Mouse (Mus musculus): ENCODE measurements at regions not wholly inside any gene's neighbourhood (a gene's known extent, or its start where the extent isn't known, plus 50 kb on each side); places are given as distances from the start of the nearest gene placed in this dataset.

GRCm38 (mm10) chr13:52702201-52702611 is 119.2 kb downstream of the Syk start:
- no peak for DNase-seq

- DNase-seq, result no peak
Observed at GRCm38 (mm10) chr13:52703401-52704164, 120.6 kb downstream of the Syk start.

GRCm38 (mm10) chr13:52704673-52705072 is 121.7 kb downstream of the Syk start:
- DNase-seq, result no peak

GRCm38 (mm10) chr13:52709580-52709979 is 126.6 kb downstream of the Syk start:
- DNase-seq, result no peak

DNA sequence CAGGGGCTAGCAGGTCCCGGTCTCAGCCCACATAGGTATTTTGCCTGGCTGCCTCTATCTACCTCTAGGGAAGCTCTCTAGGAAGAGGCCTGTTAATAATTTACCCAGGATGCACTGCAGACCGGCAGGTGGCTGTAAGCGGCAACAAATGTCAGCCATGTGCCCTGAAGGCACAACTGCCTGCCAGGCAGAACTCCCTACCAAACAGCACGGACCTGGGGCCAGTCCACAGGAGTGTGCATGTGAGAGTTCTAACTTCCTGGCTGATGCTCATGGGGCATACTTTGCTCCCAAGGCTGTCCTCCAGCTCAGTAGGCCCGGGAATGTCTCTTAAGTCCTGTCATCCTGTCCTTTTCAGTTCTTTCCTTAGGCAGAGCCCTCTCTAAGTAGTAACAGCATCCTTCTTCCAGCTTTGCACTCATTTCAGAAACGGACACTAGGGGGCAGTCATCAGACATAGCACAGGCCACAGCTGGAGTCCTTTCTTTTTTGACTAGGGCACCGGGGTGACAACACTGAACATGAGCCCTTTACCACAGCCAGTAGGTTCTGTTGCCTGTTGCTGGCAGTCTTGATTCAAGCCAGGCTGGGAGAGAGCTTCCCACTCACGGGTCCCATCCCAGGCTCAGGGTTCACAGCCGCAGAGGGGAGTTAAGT is 128.9 kb downstream of the Syk start:
- DNase-seq, result peak; percentile 74 to 80

DNA sequence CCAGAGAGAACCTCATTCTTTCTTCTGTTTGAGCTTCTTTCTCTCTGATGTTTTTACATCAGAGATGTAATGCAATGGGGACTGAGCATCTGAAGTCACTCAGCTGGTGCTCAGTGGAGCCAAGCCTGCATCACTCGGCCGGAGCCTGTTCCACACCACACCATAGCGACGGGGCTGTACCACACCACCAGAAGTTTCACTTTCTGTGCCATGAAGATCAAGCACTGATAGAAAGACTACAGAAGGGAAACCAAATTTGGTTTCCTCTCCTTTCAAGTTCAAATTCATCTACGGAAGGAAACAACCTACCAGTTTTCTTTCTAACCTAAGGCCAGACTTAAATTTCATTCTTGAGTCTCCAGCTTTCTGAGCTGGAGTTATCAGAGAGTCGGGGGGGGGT is 138.5 kb downstream of the Syk start:
- no peak for DNase-seq

- no peak for DNase-seq
Observed at GRCm38 (mm10) chr13:52722718-52723117, 139.7 kb downstream of the Syk start.

DNA sequence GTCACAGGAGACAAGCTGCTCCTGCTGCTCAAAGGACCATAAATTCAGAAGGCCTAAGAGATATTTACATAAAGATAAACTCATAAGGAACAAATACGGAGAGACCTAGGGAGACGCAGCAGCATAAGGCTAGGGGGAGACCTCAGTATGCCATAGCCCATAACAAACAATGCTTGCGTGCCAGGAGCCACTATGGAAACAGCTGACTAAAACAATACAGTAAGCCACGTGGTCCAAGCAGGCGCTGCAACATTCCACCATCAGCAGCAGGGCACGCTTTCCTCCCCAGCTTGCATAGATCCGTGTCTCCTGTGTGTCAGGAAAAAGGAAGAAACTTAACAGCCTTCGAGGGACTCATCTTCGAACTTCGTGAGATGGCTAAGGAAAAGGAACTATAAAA is 143.1 kb downstream of the Syk start:
- DNase-seq, result no peak

GRCm38 (mm10) chr13:52726525-52726924 is 143.6 kb downstream of the Syk start:
- DNase-seq, result no peak

GRCm38 (mm10) chr13:52735453-52735933 is 152.5 kb downstream of the Syk start:
- DNase-seq, result no peak

DNA sequence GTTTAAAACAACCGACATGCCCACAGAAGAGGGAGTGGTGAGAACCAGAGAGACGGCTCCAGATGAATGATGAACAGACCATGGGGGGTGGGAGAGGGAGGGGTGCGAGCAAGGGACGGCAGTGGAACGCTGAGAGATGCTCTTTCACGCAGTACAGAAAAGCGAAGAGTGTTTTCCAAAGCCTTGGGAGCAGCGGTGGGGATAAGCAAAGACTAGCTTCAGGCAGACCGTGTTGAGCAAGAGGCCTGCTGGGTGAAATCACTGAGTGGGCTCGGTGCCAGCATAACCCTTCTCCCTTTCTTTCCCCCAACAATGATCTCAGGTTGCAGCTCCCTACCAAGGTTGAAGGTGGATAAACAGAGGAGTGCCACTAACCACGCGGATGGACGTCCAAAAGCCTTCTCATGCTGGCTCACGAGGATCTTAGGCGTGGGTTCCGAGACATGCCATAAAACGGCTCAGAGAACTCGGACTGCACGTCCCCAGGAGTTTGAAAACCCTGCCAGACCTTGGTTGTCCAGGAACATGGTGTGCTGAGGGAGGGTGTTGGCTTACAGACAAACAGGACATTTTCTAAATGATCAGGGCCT is 153.1 kb downstream of the Syk start:
- DNase-seq, result peak in 1 of 2 experiments; percentile 14

- no peak for DNase-seq
Observed at GRCm38 (mm10) chr13:52738095-52738660, 155.2 kb downstream of the Syk start.

DNA sequence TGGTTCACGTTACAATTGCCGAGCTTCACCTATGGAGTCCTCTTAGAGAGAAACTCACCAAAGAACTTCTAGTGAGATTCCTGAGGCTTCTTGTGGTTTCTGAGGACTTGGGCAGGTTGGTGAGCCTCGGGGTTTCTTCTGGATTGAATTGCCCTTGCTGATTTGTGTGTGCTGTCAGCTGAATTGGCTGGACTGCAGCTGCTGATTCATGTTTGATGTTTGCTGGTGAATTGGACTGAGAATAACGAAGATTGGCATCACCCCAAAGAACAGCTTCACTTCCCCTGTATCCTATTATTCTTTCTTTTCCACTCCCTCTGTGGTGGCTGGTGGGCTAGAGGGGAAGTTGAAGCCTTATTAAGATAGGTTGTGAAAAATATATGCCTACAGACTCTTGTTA is 158.4 kb downstream of the Syk start:
- DNase-seq, result no peak

DNA sequence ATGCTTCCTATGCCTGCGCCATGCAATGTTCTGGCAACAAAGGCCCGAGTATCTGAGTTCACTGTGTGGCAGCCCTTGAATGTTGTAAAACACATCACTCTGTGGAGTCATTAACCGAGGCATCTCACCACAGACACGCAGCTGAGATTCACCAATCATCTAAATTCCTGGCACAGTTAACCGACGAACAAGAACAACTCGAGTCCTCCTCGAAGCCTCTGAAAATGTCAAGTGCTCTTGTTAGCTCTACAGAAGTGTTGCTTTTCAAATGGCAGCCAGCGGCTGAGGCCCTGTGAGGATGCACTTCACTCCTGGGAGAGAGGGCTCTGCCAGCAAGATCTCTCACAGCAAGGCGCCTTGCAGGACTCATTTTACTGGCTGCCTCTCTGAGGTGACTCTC is 173.0 kb downstream of the Syk start:
- no peak for DNase-seq

DNA sequence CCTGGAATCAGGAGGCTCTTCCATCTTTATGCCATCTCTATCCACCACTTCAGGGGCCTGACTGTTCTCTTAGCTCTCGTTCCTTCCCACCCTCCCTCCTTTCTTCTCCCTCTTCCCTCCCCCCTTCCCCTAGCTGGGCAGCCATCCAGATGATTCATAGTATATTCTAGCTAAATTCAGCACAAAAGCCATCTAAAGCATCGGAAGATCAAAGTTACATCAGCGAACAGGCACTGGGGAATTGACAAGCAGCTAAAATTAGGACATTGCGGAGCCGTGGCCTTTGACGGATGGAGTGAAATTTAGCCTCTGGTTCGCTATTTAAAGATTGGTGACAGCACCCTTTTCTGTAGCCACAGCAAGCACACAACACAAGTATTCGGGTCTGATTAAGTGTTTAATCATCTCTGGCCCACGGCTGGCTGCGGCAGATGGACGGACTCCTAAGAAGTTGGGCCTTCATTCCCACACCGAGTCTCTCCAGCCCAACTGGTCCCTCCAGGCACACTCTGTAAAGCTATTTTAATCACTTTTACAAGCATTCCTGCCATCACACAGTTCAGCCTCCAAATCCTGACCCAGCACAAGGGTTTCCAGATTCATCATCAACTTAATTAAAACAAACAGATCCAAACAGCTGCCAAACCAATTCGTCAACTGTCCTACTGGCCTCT is 163.8 kb downstream of the Auh start:
- DNase-seq, result peak; percentile 10 to 14

DNA sequence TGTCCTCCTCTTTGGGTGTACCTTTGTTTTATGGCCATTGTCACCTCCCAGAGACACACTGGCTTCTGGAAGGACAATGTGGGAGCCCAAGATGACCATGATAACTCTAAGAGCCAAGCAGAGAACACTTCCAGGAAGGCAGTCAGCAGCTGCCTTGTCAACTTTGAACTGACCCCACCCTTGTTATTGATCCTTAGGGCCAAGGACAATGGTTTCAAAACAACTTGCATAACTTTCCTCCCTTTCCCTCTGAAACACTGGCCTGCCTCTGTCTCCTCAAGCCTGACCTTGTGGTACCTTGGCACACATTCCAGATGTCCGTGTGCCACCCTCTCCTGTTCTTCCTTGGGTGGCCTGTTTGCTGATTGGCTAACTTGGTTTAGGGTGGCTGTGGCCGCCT is 163.2 kb downstream of the Auh start:
- no peak for DNase-seq

DNA sequence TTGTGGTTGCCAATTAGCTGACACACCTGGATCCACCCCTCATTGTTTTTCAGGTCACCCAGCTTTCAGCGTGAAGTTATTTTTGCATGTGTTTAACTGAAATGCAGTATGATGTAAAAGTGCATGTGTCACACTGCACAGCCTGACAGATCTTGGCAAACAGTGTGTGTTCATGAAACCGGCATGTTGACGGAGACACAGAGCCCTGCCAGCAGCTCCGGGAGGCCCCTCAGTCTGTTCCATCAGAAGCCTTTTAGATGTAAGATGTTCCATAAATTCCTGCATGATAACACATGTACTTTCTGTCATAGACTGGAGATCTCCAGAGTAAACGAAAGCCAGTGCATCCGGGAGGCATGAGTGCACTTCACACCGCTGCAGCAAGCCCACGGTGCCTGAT is 159.5 kb downstream of the Auh start:
- DNase-seq, result no peak

DNA sequence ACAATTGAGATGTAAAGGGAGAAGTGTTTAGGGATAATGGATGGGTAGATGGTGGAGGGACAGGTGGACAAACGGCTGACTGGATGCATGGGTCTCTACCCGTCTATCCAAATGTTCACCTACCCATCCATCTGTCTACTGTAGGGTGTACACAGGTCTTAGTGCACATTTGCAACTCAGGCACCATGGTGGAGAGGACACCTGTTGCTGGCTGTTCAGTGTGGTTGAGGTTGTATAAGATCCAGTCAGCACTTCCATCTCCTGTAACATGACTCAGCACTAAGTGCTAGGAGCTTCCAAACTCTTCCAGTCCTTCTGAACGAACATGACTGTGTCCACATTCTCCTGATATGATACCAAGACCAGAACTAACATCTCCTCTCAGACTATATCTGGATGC is 158.0 kb downstream of the Auh start:
- no peak for DNase-seq

- DNase-seq, result no peak
Observed at GRCm38 (mm10) chr13:52772081-52772480, 157.4 kb downstream of the Auh start.

GRCm38 (mm10) chr13:52777396-52778034 is 152.0 kb downstream of the Auh start:
- no peak for DNase-seq

- DNase-seq, result no peak
Observed at GRCm38 (mm10) chr13:52778848-52779247, 150.6 kb downstream of the Auh start.

All from cerebellum, adult 18-20 months (tissue).